Mouse (Mus musculus) forebrain, embryonic 14.5 days (tissue): Measurements from ENCODE around the gene Nmur1. TPM values are rescaled to one million over a fixed set of nuclear protein-coding genes. Genes with fewer than 3 reads are reported as not detected.

ENCODE experiments used
- ATAC-seq: fragments of 200-750 bp; cut with Nextera tagmentation; 2 replicates; pipeline ENCODE4 v1.8.0; 2017; ENCODE audit warnings: mild to moderate bottlenecking, moderate library complexity
- DNase-seq: peaks from one replicate; pipeline ENCODE4 v3.0.0-alpha.2; 2015; ENCODE audit warnings: low spot score
- H3K27ac ChIP-seq: fragments of 300-500 bp; sonication (generic); 2 replicates; pipeline ENCODE4 v1.5.1; 2014; ENCODE audit warnings: low read depth, mild to moderate bottlenecking, control low read depth, low read length, moderate library complexity
- H3K27me3 ChIP-seq: fragments of 300-500 bp; sonication (generic); replicated peaks from 2 replicates; pipeline ENCODE4 v1.6.1; 2014; ENCODE audit warnings: low read length, control low read depth, mixed read lengths; ENCODE audit not compliant: control insufficient read depth, insufficient read depth
- H3K36me3 ChIP-seq: fragments of 300-500 bp; sonication (generic); 2 replicates; pipeline ENCODE4 v1.6.1; 2014; ENCODE audit warnings: low read length, control low read depth; ENCODE audit not compliant: control insufficient read depth, insufficient read depth
- H3K4me1 ChIP-seq: fragments of 300-500 bp; sonication (generic); 2 replicates; pipeline ENCODE4 v1.6.1; 2014; ENCODE audit warnings: antibody characterized with exemption, low read length, control low read depth; ENCODE audit not compliant: control insufficient read depth, insufficient read depth
- H3K4me2 ChIP-seq: fragments of 300-500 bp; sonication (generic); 2 replicates; pipeline ENCODE4 v1.6.1; 2014; ENCODE audit warnings: mild to moderate bottlenecking, control low read depth, low read length
- H3K4me3 ChIP-seq: fragments of 300-500 bp; sonication (generic); 2 replicates; pipeline ENCODE4 v1.5.1; 2014; ENCODE audit warnings: low read depth, low read length, control low read depth
- H3K9ac ChIP-seq: fragments of 300-500 bp; sonication (generic); 2 replicates; pipeline ENCODE4 v1.6.1; 2014; ENCODE audit warnings: mild to moderate bottlenecking, low read length, control low read depth, moderate library complexity
- H3K9me3 ChIP-seq: fragments of 300-500 bp; sonication (generic); replicated peaks from 2 replicates; pipeline ENCODE4 v1.6.1; 2016; ENCODE audit warnings: low read length, control low read depth, mixed read lengths; ENCODE audit not compliant: control insufficient read depth
- WGBS: fragments of 180-500 bp; shearing (Covaris S2); extraction: QIAGEN DNeasy Blood & Tissue Kit; methylation state at CpG from one replicate; pipeline ENCODE4 v1.1.7; 2014; 5-methylcytosine and 5-hydroxymethylcytosine counted together
- polyA plus RNA-seq: library from polyadenylated mRNA; unstranded; fragments of >200 nt; fragmentation: Nextera tagmentation; extraction: Ambion mirVana; gene quantifications from 2 replicates; pipeline ENCODE4 v1.2.1, GENCODE M21; 2014

Nmur1 gene
- polyA plus RNA-seq, 1 experiment from 2014 or later = not detected

- H3K4me3 ChIP-seq = no peak overlapping the region
- no peaks in the 10 kb centered on the region for H3K36me3 ChIP-seq
- no peak overlapping the region for H3K9ac ChIP-seq
- H3K27me3 ChIP-seq = no peaks in the 10 kb centered on the region
- no peaks in the 10 kb centered on the region for H3K4me1 ChIP-seq
- H3K27ac ChIP-seq = no peak overlapping the region
- DNase-seq = no peak
- no peak for ATAC-seq
- 87% methylated on average over 3 of the region's 3 CpGs for WGBS
- no peak overlapping the region for H3K4me2 ChIP-seq
- H3K9me3 ChIP-seq = no peaks in the 10 kb centered on the region
Observed at GRCm38 (mm10) chr1:86393219-86393618, 32.8 kb downstream of the Nmur1 start.

GRCm38 (mm10) chr1:86391425-86391824 lies 34.6 kb downstream of the Nmur1 start:
- no peak overlapping the region for H3K27ac ChIP-seq
- H3K9me3 ChIP-seq = no peaks in the 10 kb centered on the region
- H3K4me3 ChIP-seq = no peak overlapping the region
- no peak overlapping the region for H3K9ac ChIP-seq
- no peak for ATAC-seq
- H3K4me1 ChIP-seq = no peaks in the 10 kb centered on the region
- no peaks in the 10 kb centered on the region for H3K27me3 ChIP-seq
- H3K4me2 ChIP-seq = no peak overlapping the region
- no peak for DNase-seq
- 64% methylated on average over 2 of the region's 2 CpGs for WGBS
- no peaks in the 10 kb centered on the region for H3K36me3 ChIP-seq

- Histone ChIP-seq H3K36me3 (no peaks in the 10 kb centered on the region), H3K4me3 (no peak overlapping the region), H3K27ac (no peak overlapping the region), H3K4me2 (no peak overlapping the region), H3K4me1 (no peaks in the 10 kb centered on the region), H3K27me3 (no peaks in the 10 kb centered on the region), H3K9me3 (no peaks in the 10 kb centered on the region), H3K9ac (no peak overlapping the region)
- 2% methylated on average over 11 of the region's 11 CpGs for WGBS
- ATAC-seq (peak; percentile 62; the same call in 1 of the 2 replicates), DNase-seq (peak; percentile 73)
Observed at GRCm38 (mm10) chr1:86389230-86389629, 36.8 kb downstream of the Nmur1 start.

GRCm38 (mm10) chr1:86381027-86381426 lies 45.0 kb downstream of the Nmur1 start:
- Histone ChIP-seq H3K4me3 (no peak overlapping the region), H3K9ac (no peak overlapping the region), H3K9me3 (no peaks in the 10 kb centered on the region), H3K27me3 (no peaks in the 10 kb centered on the region), H3K36me3 (no peaks in the 10 kb centered on the region), H3K4me2 (0 out of 2 replicates have a peak overlapping the region, but pooled peaks have one; percentile 14), H3K27ac (no peak overlapping the region), H3K4me1 (no peaks in the 10 kb centered on the region; the same call in 1 of the 2 replicates)
- ATAC-seq (no peak), DNase-seq (peak; percentile 56)
- WGBS = 37% methylated on average over 13 of the region's 13 CpGs

GRCm38 (mm10) chr1:86379161-86379569 lies 46.9 kb downstream of the Nmur1 start:
- Histone ChIP-seq H3K9ac (no peak overlapping the region), H3K36me3 (no peaks in the 10 kb centered on the region), H3K4me2 (no peak overlapping the region), H3K9me3 (no peaks in the 10 kb centered on the region), H3K27me3 (no peaks in the 10 kb centered on the region), H3K4me1 (no peaks in the 10 kb centered on the region; the same call in 1 of the 2 replicates), H3K4me3 (no peak overlapping the region), H3K27ac (no peak overlapping the region)
- 78% methylated on average over 9 of the region's 9 CpGs for WGBS
- no peak for ATAC-seq
- DNase-seq = no peak

- Histone ChIP-seq H3K4me1 (no peaks in the 10 kb centered on the region; the same call in 1 of the 2 replicates), H3K9ac (no peak overlapping the region), H3K9me3 (no peaks in the 10 kb centered on the region), H3K36me3 (no peaks in the 10 kb centered on the region), H3K27me3 (no peaks in the 10 kb centered on the region), H3K4me3 (no peak overlapping the region), H3K27ac (no peak overlapping the region), H3K4me2 (no peak overlapping the region)
- WGBS = 80% methylated on average over 6 of the region's 6 CpGs
- no peak for ATAC-seq
- DNase-seq = no peak
Observed at GRCm38 (mm10) chr1:86378662-86379061, 47.4 kb downstream of the Nmur1 start.

- DNase-seq (no peak), ATAC-seq (no peak)
- Histone ChIP-seq H3K9me3 (no peaks in the 10 kb centered on the region), H3K9ac (no peak overlapping the region), H3K4me1 (no peaks in the 10 kb centered on the region; the same call in 1 of the 2 replicates), H3K4me3 (no peak overlapping the region), H3K27ac (no peak overlapping the region), H3K4me2 (no peak overlapping the region), H3K36me3 (no peaks in the 10 kb centered on the region), H3K27me3 (no peaks in the 10 kb centered on the region)
- WGBS = 76% methylated on average over 5 of the region's 5 CpGs
Observed at GRCm38 (mm10) chr1:86376354-86376753, 49.7 kb downstream of the Nmur1 start.

GRCm38 (mm10) chr1:86371997-86372396 lies 54.0 kb downstream of the Nmur1 start:
- H3K4me2 ChIP-seq = no peak overlapping the region
- H3K9ac ChIP-seq = no peak overlapping the region
- H3K27me3 ChIP-seq = no peaks in the 10 kb centered on the region
- no peaks in the 10 kb centered on the region for H3K36me3 ChIP-seq
- no peak overlapping the region for H3K4me3 ChIP-seq
- no peaks in the 10 kb centered on the region; the same call in 1 of the 2 replicates for H3K4me1 ChIP-seq
- DNase-seq (peak; percentile 46), ATAC-seq (0 out of 2 replicates have a peak, but pooled peaks have one; percentile 37)
- no peak overlapping the region for H3K27ac ChIP-seq
- no peaks in the 10 kb centered on the region for H3K9me3 ChIP-seq
- WGBS = 54% methylated on average over 10 of the region's 10 CpGs

GRCm38 (mm10) chr1:86368086-86368485 lies 57.9 kb downstream of the Nmur1 start:
- no peak for ATAC-seq
- Histone ChIP-seq H3K4me2 (no peak overlapping the region), H3K36me3 (no peaks in the 10 kb centered on the region), H3K27ac (no peak overlapping the region), H3K9ac (no peak overlapping the region), H3K27me3 (no peaks in the 10 kb centered on the region), H3K9me3 (no peaks in the 10 kb centered on the region), H3K4me3 (no peak overlapping the region), H3K4me1 (no peaks in the 10 kb centered on the region)
- 77% methylated on average over 4 of the region's 4 CpGs for WGBS
- no peak for DNase-seq
